ENCODE assay signal across 7 mouse cellular contexts in the genomic region with DNA sequence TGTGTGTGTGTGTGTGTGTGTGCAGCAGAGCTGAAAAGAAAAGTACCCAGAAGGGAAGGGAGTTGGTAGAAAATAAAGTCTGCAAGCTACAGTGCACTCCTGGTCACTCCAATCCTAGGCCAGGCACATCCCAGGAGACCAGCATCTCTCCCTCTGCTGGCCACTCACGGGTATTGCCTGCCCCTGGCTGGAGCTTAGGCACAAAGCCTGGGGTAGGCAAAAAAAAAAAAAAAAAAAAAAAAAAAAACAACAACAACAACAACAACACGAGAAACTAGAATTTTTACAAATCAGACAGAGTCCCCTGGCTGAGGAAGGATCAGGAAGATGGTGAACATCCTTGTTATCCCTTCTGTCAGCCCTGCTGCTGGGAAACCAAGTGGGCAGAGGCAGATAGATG. TPM values are rescaled to one million over a fixed set of nuclear protein-coding genes. Genes with fewer than 3 reads are reported as not detected.
DNase-seq lines count a peak whose midpoint lies in the region; ATAC-seq and TF ChIP-seq lines count a peak whose summit lies in the region.

No protein-coding gene starts in this region.

- no peaks in the 10 kb centered on the region for H3K36me3 ChIP-seq in hindbrain, embryonic 14.5 days (replicated peaks; ENCODE audit: control insufficient read depth, insufficient read depth)
- H3K36me3 ChIP-seq in hindbrain, embryonic 12.5 days, result no peaks in the 10 kb centered on the region
- H3K36me3 ChIP-seq in E14TG2a.4 (ENCODE audit: insufficient read depth, low read length), result no peaks in the 10 kb centered on the region
- no peaks in the 10 kb centered on the region for H3K36me3 ChIP-seq in liver, embryonic 15.5 days (replicated peaks)
- H3K36me3 ChIP-seq in small intestine, adult 2 months (ENCODE audit: control insufficient read depth, insufficient read depth, low read length), result peaks cover 31% of the 10 kb centered on the region

- TF ChIP-seq POLR2A in small intestine, adult 2 months (IDR thresholded peaks at IDR 0.05; ENCODE audit: low read depth, low read length), result no peak

- peak; percentile 63 for DNase-seq in hindbrain, embryonic 14.5 days (ENCODE audit: low spot score)
- DNase-seq in adrenal gland, postnatal 10 days, result peak; percentile 78

- H3K27me3 ChIP-seq in hindbrain, embryonic 14.5 days (ENCODE audit: control insufficient read depth, insufficient read depth, low read length), result no peaks in the 10 kb centered on the region
- no peaks in the 10 kb centered on the region for H3K27me3 ChIP-seq in hindbrain, embryonic 12.5 days
- H3K27me3 ChIP-seq in E14TG2a.4 (ENCODE audit: insufficient read depth, low read length), result peaks cover 21% of the 10 kb centered on the region
- no peaks in the 10 kb centered on the region for H3K27me3 ChIP-seq in liver, embryonic 15.5 days
- no peaks in the 10 kb centered on the region for H3K27me3 ChIP-seq in small intestine, adult 2 months (ENCODE audit: control insufficient read depth, insufficient read depth, low read length)

- no peaks in the 10 kb centered on the region for H3K9me3 ChIP-seq in hindbrain, embryonic 14.5 days (ENCODE audit: control insufficient read depth, low read length)
- no peaks in the 10 kb centered on the region for H3K9me3 ChIP-seq in hindbrain, embryonic 12.5 days (replicated peaks)
- H3K9me3 ChIP-seq in E14TG2a.4 (ENCODE audit: low read length), result no peaks in the 10 kb centered on the region
- H3K9me3 ChIP-seq in liver, embryonic 15.5 days (replicated peaks), result no peaks in the 10 kb centered on the region

- peak; percentile 79 for TF ChIP-seq CTCF in E14TG2a.4 (conservative IDR thresholded peaks at IDR 0.05; ENCODE audit: low read length)
- peak; percentile 78; the same call in 1 of the 2 replicates for TF ChIP-seq CTCF in small intestine, adult 2 months (IDR thresholded peaks at IDR 0.05; ENCODE audit: extremely low read depth, insufficient read length, insufficient replicate concordance, low read depth, low read length)

- ATAC-seq in hindbrain, embryonic 14.5 days (ENCODE audit: low FRiP score), result no peak
- ATAC-seq in hindbrain, embryonic 12.5 days (ENCODE audit: low FRiP score), result no peak
- peak; percentile 67 to 73; a peak in 3 of 4 replicates for ATAC-seq in hematopoietic stem cell, adult 5-6 weeks (replicated peaks in 1 of 2; ENCODE audit: insufficient read depth in 1 of 2, low FRiP score in 2 of 2, low TSS enrichment in 1 of 2, low read depth in 1 of 2, poor library complexity in 2 of 2, severe bottlenecking in 2 of 2)
- peak; percentile 42; the same call in 1 of the 2 replicates for ATAC-seq in liver, embryonic 15.5 days (ENCODE audit: insufficient read depth)

- no peak overlapping the region for H3K9ac ChIP-seq in hindbrain, embryonic 14.5 days
- H3K9ac ChIP-seq in hindbrain, embryonic 12.5 days, result no peak overlapping the region
- no peak overlapping the region for H3K9ac ChIP-seq in liver, embryonic 15.5 days

- H3K4me2 ChIP-seq in hindbrain, embryonic 14.5 days (replicated peaks), result no peak overlapping the region
- H3K4me2 ChIP-seq in hindbrain, embryonic 12.5 days (replicated peaks), result no peak overlapping the region
- no peak overlapping the region for H3K4me2 ChIP-seq in liver, embryonic 15.5 days

- H3K4me3 ChIP-seq in hindbrain, embryonic 14.5 days (replicated peaks; ENCODE audit: low read length), result no peak overlapping the region
- H3K4me3 ChIP-seq in hindbrain, embryonic 12.5 days, result no peak overlapping the region
- no peak overlapping the region for H3K4me3 ChIP-seq in E14TG2a.4 (replicated peaks; ENCODE audit: low read length)
- H3K4me3 ChIP-seq in liver, embryonic 15.5 days (replicated peaks), result no peak overlapping the region
- H3K4me3 ChIP-seq in small intestine, adult 2 months (ENCODE audit: low read depth, low read length), result peak overlapping the region; percentile 31; the same call in 1 of the 2 replicates

- 7% methylated on average over 2 of the region's 2 CpGs for WGBS in hindbrain, embryonic 14.5 days
- WGBS in hindbrain, embryonic 12.5 days, result 15% methylated on average over 2 of the region's 2 CpGs
- WGBS in liver, embryonic 15.5 days (ENCODE audit: insufficient replicate concordance), result 0% methylated on average over 2 of the region's 2 CpGs
- 16% methylated on average over 2 of the region's 2 CpGs for WGBS in small intestine, adult 2 months

- no peak overlapping the region for H3K27ac ChIP-seq in hindbrain, embryonic 14.5 days
- H3K27ac ChIP-seq in hindbrain, embryonic 12.5 days, result no peak overlapping the region
- peak overlapping the region; percentile 55 for H3K27ac ChIP-seq in liver, embryonic 15.5 days (replicated peaks)
- peak overlapping the region; percentile 97 for H3K27ac ChIP-seq in small intestine, adult 2 months (ENCODE audit: insufficient read depth, low read depth, low read length)

- no peaks in the 10 kb centered on the region for H3K4me1 ChIP-seq in hindbrain, embryonic 14.5 days (replicated peaks; ENCODE audit: control insufficient read depth, insufficient read depth, low read length)
- 0 out of 2 replicates have a peak, but pooled peaks cover under 1% of the 10 kb centered on the region for H3K4me1 ChIP-seq in hindbrain, embryonic 12.5 days
- 0 out of 2 replicates have a peak, but pooled peaks cover 3% of the 10 kb centered on the region for H3K4me1 ChIP-seq in E14TG2a.4 (replicated peaks; ENCODE audit: low read depth, low read length)
- peaks cover 38% of the 10 kb centered on the region for H3K4me1 ChIP-seq in liver, embryonic 15.5 days (replicated peaks)
- peaks cover 57% of the 10 kb centered on the region for H3K4me1 ChIP-seq in small intestine, adult 2 months (ENCODE audit: control insufficient read depth, insufficient read depth, insufficient read length, low read length)

RNA-seq across cellular contexts. Expression of a gene that starts 9.0 kb away (rescaled TPM):
- polyA plus RNA-seq in hindbrain, embryonic 14.5 days (2014; fragmentation: Nextera tagmentation; extraction: Ambion mirVana), result 1.3 and 2.5 TPM in 2 replicates
- polyA plus RNA-seq in hindbrain, embryonic 12.5 days (2016; fragmentation: Nextera tagmentation; extraction: Ambion mirVana), result 5.3 and 6.3 TPM in 2 replicates
- total RNA-seq in adrenal gland, postnatal 10 days (2021), result under 1 TPM in 1 of 2 experiments, not detected in 1; 0.39 TPM
- 0.84 and 3.6 TPM in 2 replicates for total RNA-seq in hematopoietic stem cell, adult 5-6 weeks (2017)
- 30.7 and 30.9 TPM in 2 replicates for polyA plus RNA-seq in liver, embryonic 15.5 days (2015; fragmentation: Nextera tagmentation; extraction: Ambion mirVana)
- polyA plus RNA-seq in small intestine, adult 2 months (2012; rRNA removed), result 377 and 652 TPM in 2 replicates

RNA-seq across cellular contexts. Expression of a gene that starts 37.8 kb away (rescaled TPM):
- polyA plus RNA-seq in hindbrain, embryonic 14.5 days (2014; fragmentation: Nextera tagmentation; extraction: Ambion mirVana), result 122 and 135 TPM in 2 replicates
- 103 and 105 TPM in 2 replicates for polyA plus RNA-seq in hindbrain, embryonic 12.5 days (2016; fragmentation: Nextera tagmentation; extraction: Ambion mirVana)
- total RNA-seq in adrenal gland, postnatal 10 days (2021), result 10 to 100 TPM; 10.4 to 15.6 TPM
- total RNA-seq in hematopoietic stem cell, adult 5-6 weeks (2017), result 0.20 TPM in 1 of 2 replicates, not detected in the other
- 0.12 and 0.18 TPM in 2 replicates for polyA plus RNA-seq in liver, embryonic 15.5 days (2015; fragmentation: Nextera tagmentation; extraction: Ambion mirVana)
- polyA plus RNA-seq in small intestine, adult 2 months (2012; rRNA removed), result 1.1 and 1.2 TPM in 2 replicates

RNA-seq across cellular contexts. Expression of a gene that starts 46.9 kb away (rescaled TPM):
- 17.3 and 18.4 TPM in 2 replicates for polyA plus RNA-seq in hindbrain, embryonic 14.5 days (2014; fragmentation: Nextera tagmentation; extraction: Ambion mirVana)
- polyA plus RNA-seq in hindbrain, embryonic 12.5 days (2016; fragmentation: Nextera tagmentation; extraction: Ambion mirVana), result 11.6 and 12.8 TPM in 2 replicates
- total RNA-seq in adrenal gland, postnatal 10 days (2021), result 100 to 1,000 TPM; 492 to 561 TPM
- total RNA-seq in hematopoietic stem cell, adult 5-6 weeks (2017), result 0.69 and 5.9 TPM in 2 replicates
- polyA plus RNA-seq in liver, embryonic 15.5 days (2015; fragmentation: Nextera tagmentation; extraction: Ambion mirVana), result 137 and 174 TPM in 2 replicates
- polyA plus RNA-seq in small intestine, adult 2 months (2012; rRNA removed), result 159 and 234 TPM in 2 replicates

Comparison
In these comparisons a context has a peak if more than half of its experiments do, and no peak if none do; other contexts are left out.
1. ATAC-seq: peak in hematopoietic stem cell, adult 5-6 weeks (2 of 2) and liver, embryonic 15.5 days (single experiment); none in hindbrain, embryonic 14.5 days (single experiment) and hindbrain, embryonic 12.5 days (single experiment).
2. H3K27ac ChIP-seq: peak in liver, embryonic 15.5 days (single experiment) and small intestine, adult 2 months (single experiment); none in hindbrain, embryonic 14.5 days (single experiment) and hindbrain, embryonic 12.5 days (single experiment).
3. RNA of a gene that starts 9.0 kb away (polyA plus RNA-seq): 377 to 652 TPM in small intestine, adult 2 months; 30.7 to 30.9 TPM in liver, embryonic 15.5 days, 5.3 to 6.3 TPM in hindbrain, embryonic 12.5 days and 1.3 to 2.5 TPM in hindbrain, embryonic 14.5 days; every median in the first group is over 10 times any median in the second.
4. RNA of a gene that starts 37.8 kb away (polyA plus RNA-seq): 122 to 135 TPM in hindbrain, embryonic 14.5 days and 103 to 105 TPM in hindbrain, embryonic 12.5 days; 1.1 to 1.2 TPM in small intestine, adult 2 months and 0.12 to 0.18 TPM in liver, embryonic 15.5 days; every median in the first group is over 10 times any median in the second.